Comparison of ENCODE assay signal across 7 mouse cellular contexts in the genomic region with DNA sequence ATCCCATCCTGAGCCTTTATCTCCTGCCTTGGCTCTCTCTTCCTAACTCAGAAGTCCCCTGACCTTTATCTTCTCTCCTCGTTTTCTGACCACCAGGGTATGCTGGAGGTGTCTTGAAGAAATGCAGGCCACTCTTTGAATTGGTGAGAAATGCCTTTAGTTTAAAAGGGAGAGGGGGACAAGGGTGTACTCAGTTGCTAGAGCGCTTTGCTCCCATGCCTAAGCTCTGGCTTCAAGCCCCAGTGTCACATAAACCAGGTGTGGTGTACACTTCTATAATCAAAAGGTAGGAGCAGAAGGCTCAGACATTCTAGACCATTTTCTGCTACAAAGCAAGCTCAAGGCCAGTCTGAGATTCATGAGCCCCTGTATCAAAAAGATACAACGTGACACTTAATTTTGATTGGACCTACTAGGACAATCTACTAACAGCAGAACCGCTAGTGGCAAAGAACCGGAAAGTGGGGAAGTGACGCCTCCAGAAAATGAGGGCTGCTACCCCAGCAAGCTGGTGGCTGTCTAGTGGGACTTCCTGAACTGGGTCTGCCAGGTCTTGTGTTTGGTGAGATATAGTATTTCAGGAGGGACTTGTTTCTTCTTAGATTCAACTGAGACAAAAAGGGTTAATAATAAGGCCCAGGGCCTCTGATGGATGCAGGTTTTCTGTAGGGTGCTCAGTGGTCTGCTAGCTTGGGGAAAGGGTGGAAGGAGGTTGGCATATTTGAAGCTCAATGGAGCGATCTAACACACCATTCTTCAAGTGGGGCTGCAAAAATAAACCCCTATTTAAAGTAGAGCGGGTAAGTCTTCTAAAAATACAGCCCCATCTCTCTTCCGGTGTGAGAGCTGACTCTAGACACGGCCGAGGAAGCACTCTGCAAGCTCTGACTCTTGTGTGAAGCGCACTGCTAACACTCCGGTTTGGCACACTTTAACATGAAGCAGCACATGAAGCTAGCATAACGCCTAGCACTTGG.
DNase-seq lines count a peak whose midpoint lies in the region; ATAC-seq and TF ChIP-seq lines count a peak whose summit lies in the region.

No protein-coding gene starts in this region.

- WGBS in hindbrain, embryonic 14.5 days, result 79% methylated on average over 14 of the region's 14 CpGs
- 71% methylated on average over 14 of the region's 14 CpGs for WGBS in midbrain, embryonic 11.5 days

- H3K9me3 ChIP-seq in ES-Bruce4 (replicated peaks; ENCODE audit: control insufficient read depth, insufficient read depth, low read length, poor library complexity, severe bottlenecking), result no peaks in the 10 kb centered on the region
- no peaks in the 10 kb centered on the region for H3K9me3 ChIP-seq in hindbrain, embryonic 14.5 days (ENCODE audit: control insufficient read depth, low read length)
- H3K9me3 ChIP-seq in midbrain, embryonic 11.5 days (ENCODE audit: control insufficient read depth, low read length), result no peaks in the 10 kb centered on the region

- peak overlapping the region; percentile 31 for H3K9ac ChIP-seq in ES-Bruce4 (ENCODE audit: low read depth, poor library complexity, severe bottlenecking)
- H3K9ac ChIP-seq in hindbrain, embryonic 14.5 days, result peak overlapping the region; percentile 50
- H3K9ac ChIP-seq in midbrain, embryonic 11.5 days (ENCODE audit: low read length), result peak overlapping the region; percentile 61

- no peak overlapping the region for H3K27ac ChIP-seq in ES-Bruce4 (ENCODE audit: insufficient read depth, low read length)
- H3K27ac ChIP-seq in hindbrain, embryonic 14.5 days, result peak overlapping the region; percentile 58
- H3K27ac ChIP-seq in midbrain, embryonic 11.5 days (ENCODE audit: low read depth, low read length), result no peak overlapping the region; the same call in 1 of the 2 replicates

- peak overlapping the region; percentile 47; the same call in 1 of the 2 replicates for H3K4me2 ChIP-seq in hindbrain, embryonic 14.5 days (replicated peaks)
- no peak overlapping the region for H3K4me2 ChIP-seq in midbrain, embryonic 11.5 days

- DNase-seq in CD4-positive helper T cell, adult 2 months (ENCODE audit: low read depth, low spot score), result peak; percentile 78
- no peak for DNase-seq in hindbrain, embryonic 14.5 days (ENCODE audit: low spot score)
- DNase-seq in midbrain, embryonic 11.5 days (ENCODE audit: low spot score, missing footprints), result no peak
- DNase-seq in thymus, postnatal 25 days, result peak; percentile 47
- DNase-seq in urinary bladder, postnatal 36 days (ENCODE audit: low spot score in 2 of 2), result no peak
- no peak for DNase-seq in c-Kit-positive CD71-positive TER-119-positive erythroid progenitor cells, embryonic 14.5 days (ENCODE audit: low spot score)

- no peak for TF ChIP-seq CTCF in ES-Bruce4 (IDR thresholded peaks at IDR 0.05; ENCODE audit: low read depth, low read length)

- no peaks in the 10 kb centered on the region for H3K27me3 ChIP-seq in ES-Bruce4 (ENCODE audit: control insufficient read depth, insufficient read depth, low read length, poor library complexity, severe bottlenecking)
- peaks cover 4% of the 10 kb centered on the region; the same call in 1 of the 2 replicates for H3K27me3 ChIP-seq in hindbrain, embryonic 14.5 days (ENCODE audit: control insufficient read depth, insufficient read depth, low read length)
- peaks cover 8% of the 10 kb centered on the region for H3K27me3 ChIP-seq in midbrain, embryonic 11.5 days (ENCODE audit: control insufficient read depth, insufficient read depth, low read length)

- ATAC-seq in hindbrain, embryonic 14.5 days (ENCODE audit: low FRiP score), result no peak
- ATAC-seq in midbrain, embryonic 11.5 days (ENCODE audit: low FRiP score), result no peak

- no peak for TF ChIP-seq POLR2A in ES-Bruce4 (IDR thresholded peaks at IDR 0.05; ENCODE audit: insufficient read depth, low read length)

- H3K4me1 ChIP-seq in ES-Bruce4 (ENCODE audit: control insufficient read depth, insufficient read depth, low read length), result peaks cover 1% of the 10 kb centered on the region
- peaks cover 21% of the 10 kb centered on the region for H3K4me1 ChIP-seq in hindbrain, embryonic 14.5 days (replicated peaks; ENCODE audit: control insufficient read depth, insufficient read depth, low read length)
- H3K4me1 ChIP-seq in midbrain, embryonic 11.5 days (ENCODE audit: control insufficient read depth, insufficient read depth, low read length), result peaks cover 7% of the 10 kb centered on the region

- H3K36me3 ChIP-seq in ES-Bruce4 (ENCODE audit: control insufficient read depth, insufficient read depth, low read length, poor library complexity, severe bottlenecking), result no peaks in the 10 kb centered on the region
- H3K36me3 ChIP-seq in hindbrain, embryonic 14.5 days (replicated peaks; ENCODE audit: control insufficient read depth, insufficient read depth), result no peaks in the 10 kb centered on the region
- H3K36me3 ChIP-seq in midbrain, embryonic 11.5 days (ENCODE audit: control insufficient read depth, insufficient read depth, low read length), result no peaks in the 10 kb centered on the region

- TF ChIP-seq EP300 in ES-Bruce4 (IDR thresholded peaks at IDR 0.05; ENCODE audit: insufficient read depth, low read depth, low read length), result no peak

- peak overlapping the region; percentile 52 for H3K4me3 ChIP-seq in ES-Bruce4 (ENCODE audit: low read depth, low read length)
- no peak overlapping the region for H3K4me3 ChIP-seq in hindbrain, embryonic 14.5 days (replicated peaks; ENCODE audit: low read length)
- no peak overlapping the region for H3K4me3 ChIP-seq in midbrain, embryonic 11.5 days (ENCODE audit: low read depth, low read length)

Comparison
In these comparisons a context has a peak if more than half of its experiments do, and no peak if none do; other contexts are left out.
1. DNase-seq: peak in CD4-positive helper T cell, adult 2 months (single experiment) and thymus, postnatal 25 days (single experiment); none in hindbrain, embryonic 14.5 days (single experiment), midbrain, embryonic 11.5 days (single experiment), urinary bladder, postnatal 36 days (0 of 2) and c-Kit-positive CD71-positive TER-119-positive erythroid progenitor cells, embryonic 14.5 days (single experiment).
2. Peak in every context shown above with its lines, with median percentiles within 50 percentile points of each other: H3K9ac ChIP-seq.